Mouse (Mus musculus): ENCODE results near the gene Trim67. TPM values are rescaled to one million over a fixed set of nuclear protein-coding genes. Genes with fewer than 3 reads are reported as not detected.

Trim67 gene
- polyA plus RNA-seq (2015; fragmentation: Illumina TruSeq; extraction: RNeasy Lipid Tissue Mini Kit (QIAGEN cat#74804); ENCODE audit: insufficient read depth, low read depth, low replicate concordance), result not detected

GRCm38 (mm10) chr8:124792708-124793107, at the start of gene Trim67:
Trim67 (plus strand) TSS chr8:124793092.

GRCm38 (mm10) chr8:124751709-124752173, 41.2 kb upstream of the Trim67 start, which contains the start of gene Fam89a:
Fam89a (minus strand) TSS chr8:124751832.

GRCm38 (mm10) chr8:124862321-124863162, 69.7 kb downstream of the Trim67 start, which contains the start of the genes Gnpat and 2810004N23Rik:
Gnpat (plus strand) TSS chr8:124863033.
2810004N23Rik (minus strand) TSS chr8:124863120.

Other genes starting within 250 kb of the Trim67 start
- 4.0 TPM for gene Agt, start 223.4 kb upstream of the Trim67 start, polyA plus RNA-seq (2015; fragmentation: Illumina TruSeq; extraction: RNeasy Lipid Tissue Mini Kit (QIAGEN cat#74804); ENCODE audit: insufficient read depth, low read depth, low replicate concordance)
- gene Capn9, start 217.0 kb upstream of the Trim67 start, polyA plus RNA-seq (2015; fragmentation: Illumina TruSeq; extraction: RNeasy Lipid Tissue Mini Kit (QIAGEN cat#74804); ENCODE audit: insufficient read depth, low read depth, low replicate concordance), result not detected
- 11.0 TPM for gene 2310022B05Rik, start 129.7 kb upstream of the Trim67 start, polyA plus RNA-seq (2015; fragmentation: Illumina TruSeq; extraction: RNeasy Lipid Tissue Mini Kit (QIAGEN cat#74804); ENCODE audit: insufficient read depth, low read depth, low replicate concordance)
- gene Ttc13, start 71.1 kb upstream of the Trim67 start, polyA plus RNA-seq (2015; fragmentation: Illumina TruSeq; extraction: RNeasy Lipid Tissue Mini Kit (QIAGEN cat#74804); ENCODE audit: insufficient read depth, low read depth, low replicate concordance), result 12.2 TPM
- gene Arv1, start 71.0 kb upstream of the Trim67 start, polyA plus RNA-seq (2015; fragmentation: Illumina TruSeq; extraction: RNeasy Lipid Tissue Mini Kit (QIAGEN cat#74804); ENCODE audit: insufficient read depth, low read depth, low replicate concordance), result 3.0 TPM
- gene Fam89a, start 41.3 kb upstream of the Trim67 start, polyA plus RNA-seq (2015; fragmentation: Illumina TruSeq; extraction: RNeasy Lipid Tissue Mini Kit (QIAGEN cat#74804); ENCODE audit: insufficient read depth, low read depth, low replicate concordance), result not detected
- 27.6 TPM for gene Gnpat, start 69.9 kb downstream of the Trim67 start, polyA plus RNA-seq (2015; fragmentation: Illumina TruSeq; extraction: RNeasy Lipid Tissue Mini Kit (QIAGEN cat#74804); ENCODE audit: insufficient read depth, low read depth, low replicate concordance)
- 4.8 TPM for gene 2810004N23Rik, start 70.0 kb downstream of the Trim67 start, polyA plus RNA-seq (2015; fragmentation: Illumina TruSeq; extraction: RNeasy Lipid Tissue Mini Kit (QIAGEN cat#74804); ENCODE audit: insufficient read depth, low read depth, low replicate concordance)
- gene Exoc8, start 104.6 kb downstream of the Trim67 start, polyA plus RNA-seq (2015; fragmentation: Illumina TruSeq; extraction: RNeasy Lipid Tissue Mini Kit (QIAGEN cat#74804); ENCODE audit: insufficient read depth, low read depth, low replicate concordance), result 2.8 TPM
- 4.5 TPM for gene Sprtn, start 104.8 kb downstream of the Trim67 start, polyA plus RNA-seq (2015; fragmentation: Illumina TruSeq; extraction: RNeasy Lipid Tissue Mini Kit (QIAGEN cat#74804); ENCODE audit: insufficient read depth, low read depth, low replicate concordance)
- gene Egln1, start 156.2 kb downstream of the Trim67 start, polyA plus RNA-seq (2015; fragmentation: Illumina TruSeq; extraction: RNeasy Lipid Tissue Mini Kit (QIAGEN cat#74804); ENCODE audit: insufficient read depth, low read depth, low replicate concordance), result 7.6 TPM
- gene Tsnax, start 219.9 kb downstream of the Trim67 start, polyA plus RNA-seq (2015; fragmentation: Illumina TruSeq; extraction: RNeasy Lipid Tissue Mini Kit (QIAGEN cat#74804); ENCODE audit: insufficient read depth, low read depth, low replicate concordance), result 16.5 TPM

Measured in pancreas, adult 10 weeks (tissue).